In the genomic region with DNA sequence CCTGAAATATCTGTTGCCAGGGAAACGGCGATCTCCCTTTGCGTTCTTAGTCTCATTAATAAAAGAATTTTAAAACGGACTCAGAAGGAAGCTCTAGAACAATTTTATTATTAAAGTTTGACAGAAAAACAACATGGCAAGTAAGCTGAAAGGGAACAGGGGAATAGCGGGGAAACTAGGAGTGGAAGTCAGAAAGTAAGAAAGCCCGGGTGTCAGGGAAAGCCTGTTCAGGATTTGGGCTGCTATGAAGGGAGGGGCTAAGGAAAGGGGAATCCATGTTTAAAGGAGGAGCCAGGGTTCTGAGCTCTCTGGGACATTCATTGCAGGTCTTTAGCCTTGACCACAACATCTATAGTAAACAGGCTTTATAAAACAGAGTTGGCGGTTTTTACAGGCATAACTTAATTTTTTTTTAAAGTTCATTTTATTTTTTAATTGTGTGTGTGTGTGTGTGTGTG, we compare ENCODE assay signal across 8 mouse cellular contexts. TPM values are rescaled to one million over a fixed set of nuclear protein-coding genes. Genes with fewer than 3 reads are reported as not detected.
DNase-seq lines count a peak whose midpoint lies in the region; ATAC-seq lines count a peak whose summit lies in the region.

No protein-coding gene starts in this region.

- H3K9me3 ChIP-seq in heart, embryonic 16.5 days (replicated peaks; ENCODE audit: control insufficient read depth, low read length) = no peaks in the 10 kb centered on the region
- H3K9me3 ChIP-seq in hindbrain, embryonic 12.5 days (replicated peaks) = no peaks in the 10 kb centered on the region
- no peaks in the 10 kb centered on the region for H3K9me3 ChIP-seq in midbrain, embryonic 13.5 days

- 13% methylated on average over 7 of the region's 7 CpGs for WGBS in heart, embryonic 16.5 days
- WGBS in hindbrain, embryonic 12.5 days = 11% methylated on average over 7 of the region's 7 CpGs
- WGBS in midbrain, embryonic 13.5 days = 12% methylated on average over 7 of the region's 7 CpGs

- no peaks in the 10 kb centered on the region for H3K36me3 ChIP-seq in heart, embryonic 16.5 days (ENCODE audit: control insufficient read depth, insufficient read depth)
- no peaks in the 10 kb centered on the region for H3K36me3 ChIP-seq in hindbrain, embryonic 12.5 days
- no peaks in the 10 kb centered on the region for H3K36me3 ChIP-seq in midbrain, embryonic 13.5 days

- peak overlapping the region; percentile 44 for H3K4me3 ChIP-seq in heart, embryonic 16.5 days (ENCODE audit: low read length)
- peak overlapping the region; percentile 38 for H3K4me3 ChIP-seq in hindbrain, embryonic 12.5 days
- peak overlapping the region; percentile 40 for H3K4me3 ChIP-seq in midbrain, embryonic 13.5 days (replicated peaks)

- H3K27me3 ChIP-seq in heart, embryonic 16.5 days (ENCODE audit: control insufficient read depth, insufficient read depth, low read length) = no peaks in the 10 kb centered on the region
- no peaks in the 10 kb centered on the region for H3K27me3 ChIP-seq in hindbrain, embryonic 12.5 days
- H3K27me3 ChIP-seq in midbrain, embryonic 13.5 days = no peaks in the 10 kb centered on the region

- peak overlapping the region; percentile 65 for H3K4me2 ChIP-seq in heart, embryonic 16.5 days (ENCODE audit: low read depth, low read length)
- peak overlapping the region; percentile 67 for H3K4me2 ChIP-seq in hindbrain, embryonic 12.5 days (replicated peaks)
- H3K4me2 ChIP-seq in midbrain, embryonic 13.5 days (replicated peaks) = peak overlapping the region; percentile 68

- H3K27ac ChIP-seq in heart, embryonic 16.5 days (ENCODE audit: low read length) = peak overlapping the region; percentile 43
- peak overlapping the region; percentile 94 for H3K27ac ChIP-seq in hindbrain, embryonic 12.5 days
- peak overlapping the region; percentile 91 for H3K27ac ChIP-seq in midbrain, embryonic 13.5 days

- DNase-seq in heart, postnatal 36 days = no peak
- DNase-seq in ZHBTc4 (ENCODE audit: low read depth, low spot score) = peak; percentile 60
- no peak for DNase-seq in spleen, adult 12 weeks (ENCODE audit: low spot score)
- no peak for DNase-seq in adrenal gland, adult 8-10 months

- intact Hi-C loops in heart, postnatal 36 days (cut with DNase I) = no loop called here

- ATAC-seq in heart, embryonic 16.5 days (replicated peaks; ENCODE audit: extremely low read depth, insufficient read depth, low FRiP score) = no peak
- ATAC-seq in hindbrain, embryonic 12.5 days (ENCODE audit: low FRiP score) = 0 out of 2 replicates have a peak, but pooled peaks have one; percentile 42
- no peak for ATAC-seq in midbrain, embryonic 13.5 days
- ATAC-seq in inflammation-experienced regulatory T-cells, adult 6 months = no peak

- H3K4me1 ChIP-seq in heart, embryonic 16.5 days (ENCODE audit: control insufficient read depth, insufficient read depth, low read length) = peaks cover 9% of the 10 kb centered on the region
- H3K4me1 ChIP-seq in hindbrain, embryonic 12.5 days = peaks cover 22% of the 10 kb centered on the region
- H3K4me1 ChIP-seq in midbrain, embryonic 13.5 days (replicated peaks) = peaks cover 16% of the 10 kb centered on the region

- peak overlapping the region; percentile 58 for H3K9ac ChIP-seq in heart, embryonic 16.5 days (ENCODE audit: low read length)
- 0 out of 2 replicates have a peak overlapping the region, but pooled peaks have one; percentile 63 for H3K9ac ChIP-seq in hindbrain, embryonic 12.5 days
- no peak overlapping the region for H3K9ac ChIP-seq in midbrain, embryonic 13.5 days (replicated peaks)

RNA-seq across cellular contexts. Expression of a gene that starts 45.9 kb away (rescaled TPM):
- 7.4 and 7.7 TPM in 2 replicates for polyA plus RNA-seq in heart, embryonic 16.5 days (2015; fragmentation: Nextera tagmentation; extraction: Ambion mirVana)
- total RNA-seq in heart, postnatal 36 days (2021) = 1 to 10 TPM; 4.3 to 5.2 TPM
- 59.6 and 62.0 TPM in 2 replicates for polyA plus RNA-seq in hindbrain, embryonic 12.5 days (2016; fragmentation: Nextera tagmentation; extraction: Ambion mirVana)
- polyA plus RNA-seq in midbrain, embryonic 13.5 days (2015; fragmentation: Nextera tagmentation; extraction: Ambion mirVana) = 43.6 and 45.8 TPM in 2 replicates
- polyA plus RNA-seq in inflammation-experienced regulatory T-cells, adult 6 months (2017; shearing (Covaris generic)) = not detected
- total RNA-seq in adrenal gland, adult 8-10 months (2022) = 10 to 100 TPM in 1 of 4 experiments, 1 to 10 TPM in 3; 3.5 to 10.5 (median 5.9) TPM

Comparison
In these comparisons a context has a peak if more than half of its experiments do, and no peak if none do; other contexts are left out.
1. H3K27ac ChIP-seq: peak in every context shown above with its lines; median percentile 94 in hindbrain, embryonic 12.5 days; 91 in midbrain, embryonic 13.5 days; 43 in heart, embryonic 16.5 days.